Comparison of ENCODE assay signal across 8 mouse cellular contexts in genomic region chr13:44730146-44730864, GRCm38 (mm10). TPM values are rescaled to one million over a fixed set of nuclear protein-coding genes. Genes with fewer than 3 reads are reported as not detected.
DNase-seq lines count a peak whose midpoint lies in the region; ATAC-seq and TF ChIP-seq lines count a peak whose summit lies in the region.

No protein-coding gene starts in this region.

- no peak for TF ChIP-seq POLR2A in ES-Bruce4 (IDR thresholded peaks at IDR 0.05; ENCODE audit: insufficient read depth, low read length)

- TF ChIP-seq EP300 in ES-Bruce4 (IDR thresholded peaks at IDR 0.05; ENCODE audit: insufficient read depth, low read depth, low read length): 0 out of 2 replicates have a peak, but pooled peaks have one; percentile 25
- no peak for TF ChIP-seq EP300 in liver, postnatal 0 days (IDR thresholded peaks at IDR 0.05; ENCODE audit: low read depth)

- H3K27me3 ChIP-seq in ES-Bruce4 (ENCODE audit: control insufficient read depth, insufficient read depth, low read length, poor library complexity, severe bottlenecking): no peaks in the 10 kb centered on the region
- no peaks in the 10 kb centered on the region for H3K27me3 ChIP-seq in forebrain, embryonic 13.5 days
- H3K27me3 ChIP-seq in liver, postnatal 0 days (ENCODE audit: insufficient read depth, low read length): no peaks in the 10 kb centered on the region
- H3K27me3 ChIP-seq in neural tube, embryonic 14.5 days (ENCODE audit: control insufficient read depth, insufficient read depth, low read length): no peaks in the 10 kb centered on the region

- H3K27ac ChIP-seq in ES-Bruce4 (ENCODE audit: insufficient read depth, low read length): peak overlapping the region; percentile 87
- peak overlapping the region; percentile 95 for H3K27ac ChIP-seq in forebrain, embryonic 13.5 days
- H3K27ac ChIP-seq in liver, postnatal 0 days (ENCODE audit: low read depth): peak overlapping the region; percentile 95
- H3K27ac ChIP-seq in neural tube, embryonic 14.5 days (ENCODE audit: low read depth, low read length): peak overlapping the region; percentile 93

- H3K36me3 ChIP-seq in ES-Bruce4 (ENCODE audit: control insufficient read depth, insufficient read depth, low read length, poor library complexity, severe bottlenecking): no peaks in the 10 kb centered on the region
- H3K36me3 ChIP-seq in forebrain, embryonic 13.5 days (ENCODE audit: poor library complexity, severe bottlenecking): no peaks in the 10 kb centered on the region
- no peaks in the 10 kb centered on the region for H3K36me3 ChIP-seq in liver, postnatal 0 days (replicated peaks; ENCODE audit: insufficient read depth, low read length)
- H3K36me3 ChIP-seq in neural tube, embryonic 14.5 days (ENCODE audit: control insufficient read depth, insufficient read depth, low read length): no peaks in the 10 kb centered on the region

- H3K4me3 ChIP-seq in ES-Bruce4 (ENCODE audit: low read depth, low read length): peak overlapping the region; percentile 97
- H3K4me3 ChIP-seq in forebrain, embryonic 13.5 days: peak overlapping the region; percentile 74
- peak overlapping the region; percentile 77 for H3K4me3 ChIP-seq in liver, postnatal 0 days (ENCODE audit: low read depth, low read length)
- H3K4me3 ChIP-seq in neural tube, embryonic 14.5 days (ENCODE audit: low read depth, low read length): peak overlapping the region; percentile 80

- intact Hi-C loops in heart, postnatal 10 days (cut with DNase I): loop anchor here (2.0 to 5.0 kb wide), 3 partner anchors 313 to 866 kb away; no protein-coding TSS in a partner anchor

- H3K9ac ChIP-seq in ES-Bruce4 (ENCODE audit: low read depth, poor library complexity, severe bottlenecking): peak overlapping the region; percentile 97
- H3K9ac ChIP-seq in forebrain, embryonic 13.5 days: peak overlapping the region; percentile 82
- peak overlapping the region; percentile 90 for H3K9ac ChIP-seq in liver, postnatal 0 days (replicated peaks)
- H3K9ac ChIP-seq in neural tube, embryonic 14.5 days (replicated peaks; ENCODE audit: low read depth, low read length): peak overlapping the region; percentile 85

- WGBS in forebrain, embryonic 13.5 days: 2% methylated on average over 49 of the region's 87 CpGs
- under 1% methylated on average over 78 of the region's 87 CpGs for WGBS in large intestine, adult 2 months
- WGBS in liver, postnatal 0 days (ENCODE audit: insufficient replicate concordance): under 1% methylated on average over 46 of the region's 87 CpGs
- WGBS in neural tube, embryonic 14.5 days: 1% methylated on average over 44 of the region's 87 CpGs

- H3K9me3 ChIP-seq in ES-Bruce4 (replicated peaks; ENCODE audit: control insufficient read depth, insufficient read depth, low read length, poor library complexity, severe bottlenecking): no peaks in the 10 kb centered on the region
- H3K9me3 ChIP-seq in forebrain, embryonic 13.5 days (replicated peaks): no peaks in the 10 kb centered on the region
- H3K9me3 ChIP-seq in liver, postnatal 0 days (ENCODE audit: low read length): no peaks in the 10 kb centered on the region
- H3K9me3 ChIP-seq in neural tube, embryonic 14.5 days (ENCODE audit: control insufficient read depth, low read length): no peaks in the 10 kb centered on the region

- H3K4me1 ChIP-seq in ES-Bruce4 (ENCODE audit: control insufficient read depth, insufficient read depth, low read length): no peaks in the 10 kb centered on the region
- peaks cover 29% of the 10 kb centered on the region for H3K4me1 ChIP-seq in forebrain, embryonic 13.5 days
- H3K4me1 ChIP-seq in liver, postnatal 0 days (ENCODE audit: insufficient read depth): peaks cover 18% of the 10 kb centered on the region
- peaks cover 12% of the 10 kb centered on the region for H3K4me1 ChIP-seq in neural tube, embryonic 14.5 days (ENCODE audit: control insufficient read depth, insufficient read depth, low read length)

- ATAC-seq in cerebellum, adult (ENCODE audit: insufficient number of reproducible peaks, low FRiP score, low TSS enrichment): peak; percentile 79
- ATAC-seq in forebrain, embryonic 13.5 days: peak; percentile 97
- peak; percentile 87 for ATAC-seq in liver, postnatal 0 days
- ATAC-seq in neural tube, embryonic 14.5 days (ENCODE audit: low read depth): peak; percentile 96

- TF ChIP-seq CTCF in ES-Bruce4 (IDR thresholded peaks at IDR 0.05; ENCODE audit: low read depth, low read length): no peak
- TF ChIP-seq CTCF in liver, postnatal 0 days (IDR thresholded peaks at IDR 0.05; ENCODE audit: low read depth): no peak

- H3K4me2 ChIP-seq in forebrain, embryonic 13.5 days: peak overlapping the region; percentile 89
- H3K4me2 ChIP-seq in liver, postnatal 0 days (ENCODE audit: low read depth, low read length): peak overlapping the region; percentile 95
- H3K4me2 ChIP-seq in neural tube, embryonic 14.5 days (ENCODE audit: low read depth, low read length): peak overlapping the region; percentile 84

- DNase-seq in heart, postnatal 10 days: peak; percentile 100
- peak; percentile 99 for DNase-seq in large intestine, adult 2 months (ENCODE audit: low read depth, low spot score)
- DNase-seq in liver, postnatal 0 days: peak; percentile 100
- peak; percentile 99 for DNase-seq in testis, postnatal 10 days (ENCODE audit: low spot score)

RNA-seq across cellular contexts. Expression of gene Jarid2, which starts 1.0 kb away (rescaled TPM):
- 143 and 150 TPM in 2 replicates for polyA plus RNA-seq in ES-Bruce4 (2011; ENCODE audit: insufficient read depth, insufficient read length, low read depth, missing spikeins)
- 36.7 and 39.9 TPM in 2 replicates for polyA plus RNA-seq in forebrain, embryonic 13.5 days (2015; fragmentation: Nextera tagmentation; extraction: Ambion mirVana)
- 10 to 100 TPM; 49.5 to 65.3 TPM for total RNA-seq in heart, postnatal 10 days (2021)
- 14.0 and 16.9 TPM in 2 replicates for polyA plus RNA-seq in large intestine, adult 2 months (2012; rRNA removed)
- 5.7 and 6.8 TPM in 2 replicates for polyA plus RNA-seq in liver, postnatal 0 days (2015; fragmentation: Nextera tagmentation; extraction: Ambion mirVana)
- 28.0 and 29.5 TPM in 2 replicates for polyA plus RNA-seq in neural tube, embryonic 14.5 days (2014; fragmentation: Nextera tagmentation; extraction: Ambion mirVana)

Comparison
In these comparisons a context has a peak if more than half of its experiments do, and no peak if none do; other contexts are left out.
1. Peak in every context shown above with its lines: DNase-seq, ATAC-seq, H3K4me3 ChIP-seq and H3K27ac ChIP-seq.